Mouse (Mus musculus) G1E-ER4 (cell line): ENCODE measurements around the gene Cntnap4. TPM values are rescaled to one million over a fixed set of nuclear protein-coding genes. Genes with fewer than 3 reads are reported as not detected.

Experiments used
- GATA1 ChIP-seq: IDR thresholded peaks from one replicate; pipeline ENCODE4 v1.8.0; 2012; ENCODE audit warnings: low read length, inconsistent platforms
- polyA plus RNA-seq: library from polyadenylated mRNA; stranded (reverse); fragments of >175 nt; gene quantifications from 2 replicates; pipeline ENCODE4 v1.2.3, GENCODE M21; 2012

Gene Cntnap4
- polyA plus RNA-seq, 1 experiment = not detected

DNA sequence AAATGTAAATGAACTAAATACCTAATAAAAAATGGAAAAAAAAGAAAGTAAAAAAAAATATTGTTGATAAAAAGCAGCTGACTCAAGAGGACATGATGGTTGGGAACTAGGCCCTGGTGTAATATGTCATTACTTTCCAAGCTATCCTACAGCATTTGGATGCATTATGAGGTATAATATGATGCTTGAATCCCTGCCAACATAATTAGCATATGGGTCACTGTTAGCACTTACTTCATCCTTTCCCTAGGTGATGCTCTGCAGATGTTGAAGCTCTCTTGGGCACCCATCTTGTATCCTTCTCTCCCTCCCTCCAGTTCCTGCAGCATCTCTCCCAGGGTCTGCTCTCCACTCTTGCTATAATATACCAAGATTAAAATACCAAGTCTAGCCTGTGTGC, 341.6 kb downstream of the Cntnap4 start:
- TF ChIP-seq GATA1 = no peak

DNA sequence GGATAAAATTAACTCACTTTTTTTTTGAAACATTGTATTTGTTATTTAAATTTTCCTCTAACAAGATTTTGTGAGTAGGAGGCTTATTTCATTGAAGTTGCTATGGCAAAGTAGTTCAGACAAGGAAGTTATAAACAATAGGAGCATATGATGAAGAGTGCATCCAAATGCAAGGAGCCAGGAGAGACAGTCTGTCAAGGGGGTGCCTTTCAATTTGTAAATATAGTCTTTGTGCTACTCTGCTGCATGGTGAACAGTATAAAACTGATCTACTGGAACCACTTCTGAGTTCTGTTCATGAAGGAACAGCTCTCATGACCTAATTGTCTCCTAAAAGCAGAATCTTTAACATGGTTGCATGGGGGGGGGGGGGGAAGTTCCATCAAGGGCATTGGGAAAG, 352.3 kb downstream of the Cntnap4 start:
- TF ChIP-seq GATA1 = no peak

DNA sequence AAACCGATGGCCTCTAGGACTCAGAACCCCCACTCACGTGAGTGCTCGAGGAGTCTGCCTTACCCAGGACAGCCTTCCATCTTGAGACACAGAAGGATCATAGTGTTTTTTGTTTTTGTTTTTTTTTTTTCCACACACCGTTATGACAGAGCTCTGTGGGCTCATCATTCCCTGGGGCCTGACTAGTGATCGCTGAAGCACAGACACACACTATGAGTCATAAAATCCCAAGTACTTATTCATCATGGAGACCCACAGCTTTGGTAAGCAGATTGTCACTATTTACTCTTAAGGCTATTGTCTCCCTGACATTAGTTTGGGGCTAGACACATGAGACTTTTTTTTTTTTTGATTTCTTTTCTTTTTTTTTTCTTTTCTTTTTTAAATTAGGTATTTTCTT, 352.9 kb downstream of the Cntnap4 start:
- TF ChIP-seq GATA1 = no peak
